Mouse (Mus musculus) heart, postnatal 14 days (tissue): ENCODE measurements around the gene Lif. TPM values are rescaled to one million over a fixed set of nuclear protein-coding genes. Genes with fewer than 3 reads are reported as not detected.

Source experiments
- DNase-seq, 2 experiments: peaks; one replicate each; pipeline ENCODE4 v3.0.0; 2021 to 2022
- intact Hi-C: fragments of 180-260 bp; cut with DNase I; formaldehyde crosslinking; loops from one replicate; pipeline ENCODE4 v1.15.1; 2025
- total RNA-seq, 2 experiments: library from RNA; stranded (reverse); gene quantifications; 2 replicates each; pipeline ENCODE4 v1.2.3; 2021

Lif gene
- total RNA-seq, 2 experiments from 2014 or later: 0.14 to 0.37 TPM

- DNase-seq: peak; percentile 50 to 58
- intact Hi-C loops: no loop called here
These were observed 37.4 kb downstream of the Lif start for GRCm38 (mm10) chr11:4294495-4295351.

- intact Hi-C loops: no loop called here
- DNase-seq: no peak
These were observed 39.4 kb downstream of the Lif start for GRCm38 (mm10) chr11:4296610-4297275.

- no peak for DNase-seq
- intact Hi-C loops: no loop called here
These were observed 40.4 kb downstream of the Lif start for GRCm38 (mm10) chr11:4297753-4298152.

- intact Hi-C loops: no loop called here
- DNase-seq: no peak
These were observed 41.3 kb downstream of the Lif start for GRCm38 (mm10) chr11:4298615-4299014.

GRCm38 (mm10) chr11:4299191-4299590, 41.8 kb downstream of the Lif start:
- intact Hi-C loops: no loop called here
- peak in 1 of 2 experiments; percentile 49 for DNase-seq

- peak; percentile 58 to 77 for DNase-seq
- intact Hi-C loops: no loop called here
These were observed 42.5 kb downstream of the Lif start for GRCm38 (mm10) chr11:4299735-4300474.

- peak; percentile 47 to 65 for DNase-seq
- intact Hi-C loops: no loop called here
These were observed 43.3 kb downstream of the Lif start for GRCm38 (mm10) chr11:4300683-4301082.

GRCm38 (mm10) chr11:4302363-4302913, 45.1 kb downstream of the Lif start:
- DNase-seq: peak in 1 of 2 experiments; percentile 55
- intact Hi-C loops: loop anchor here (2.0 kb wide), 1 partner anchor 38 kb away; no protein-coding TSS in a partner anchor

- intact Hi-C loops: loop anchor here (2.0 kb wide), 1 partner anchor 38 kb away; no protein-coding TSS in a partner anchor
These were observed 45.7 kb downstream of the Lif start for GRCm38 (mm10) chr11:4303033-4303432.

GRCm38 (mm10) chr11:4304203-4304602, 46.8 kb downstream of the Lif start:
- DNase-seq: no peak
- intact Hi-C loops: no loop called here

More at GRCm38 (mm10) chr11:4303033-4303432, 45.7 kb downstream of the Lif start:
- DNase-seq: peak in 1 of 2 experiments; percentile 42

- intact Hi-C loops: no loop called here
- DNase-seq: no peak
These were observed 47.7 kb downstream of the Lif start for GRCm38 (mm10) chr11:4305090-4305489.

GRCm38 (mm10) chr11:4306086-4306485, 48.7 kb downstream of the Lif start:
- DNase-seq: no peak
- intact Hi-C loops: no loop called here

- DNase-seq: peak in 1 of 2 experiments; percentile 23
- intact Hi-C loops: no loop called here
These were observed 50.7 kb downstream of the Lif start for GRCm38 (mm10) chr11:4308060-4308513.

- intact Hi-C loops: no loop called here
These were observed 51.4 kb downstream of the Lif start for GRCm38 (mm10) chr11:4308514-4309450.

GRCm38 (mm10) chr11:4309613-4310012, 52.3 kb downstream of the Lif start:
- intact Hi-C loops: no loop called here
- no peak for DNase-seq

More at GRCm38 (mm10) chr11:4308514-4309450, 51.4 kb downstream of the Lif start:
- DNase-seq: peak in 1 of 2 experiments; percentile 49

GRCm38 (mm10) chr11:4310324-4310723, 53.0 kb downstream of the Lif start:
- DNase-seq: no peak
- intact Hi-C loops: no loop called here

- no peak for DNase-seq
- intact Hi-C loops: no loop called here
These were observed 54.8 kb downstream of the Lif start for GRCm38 (mm10) chr11:4312180-4312579.

- no peak for DNase-seq
These were observed 59.9 kb downstream of the Lif start for GRCm38 (mm10) chr11:4317287-4317686.

GRCm38 (mm10) chr11:4318011-4318410, 60.7 kb downstream of the Lif start:
- DNase-seq: no peak
- intact Hi-C loops: no loop called here

More at GRCm38 (mm10) chr11:4317287-4317686, 59.9 kb downstream of the Lif start:
- intact Hi-C loops: no loop called here
